Mouse (Mus musculus): ENCODE data around the gene Ptprm.

Ptprm gene

GRCm38 (mm10) chr17:66808186-66808585, 546.1 kb downstream of the Ptprm start:
- DNase-seq (ENCODE audit: extremely low read depth, low read depth, low spot score), result no peak

DNA sequence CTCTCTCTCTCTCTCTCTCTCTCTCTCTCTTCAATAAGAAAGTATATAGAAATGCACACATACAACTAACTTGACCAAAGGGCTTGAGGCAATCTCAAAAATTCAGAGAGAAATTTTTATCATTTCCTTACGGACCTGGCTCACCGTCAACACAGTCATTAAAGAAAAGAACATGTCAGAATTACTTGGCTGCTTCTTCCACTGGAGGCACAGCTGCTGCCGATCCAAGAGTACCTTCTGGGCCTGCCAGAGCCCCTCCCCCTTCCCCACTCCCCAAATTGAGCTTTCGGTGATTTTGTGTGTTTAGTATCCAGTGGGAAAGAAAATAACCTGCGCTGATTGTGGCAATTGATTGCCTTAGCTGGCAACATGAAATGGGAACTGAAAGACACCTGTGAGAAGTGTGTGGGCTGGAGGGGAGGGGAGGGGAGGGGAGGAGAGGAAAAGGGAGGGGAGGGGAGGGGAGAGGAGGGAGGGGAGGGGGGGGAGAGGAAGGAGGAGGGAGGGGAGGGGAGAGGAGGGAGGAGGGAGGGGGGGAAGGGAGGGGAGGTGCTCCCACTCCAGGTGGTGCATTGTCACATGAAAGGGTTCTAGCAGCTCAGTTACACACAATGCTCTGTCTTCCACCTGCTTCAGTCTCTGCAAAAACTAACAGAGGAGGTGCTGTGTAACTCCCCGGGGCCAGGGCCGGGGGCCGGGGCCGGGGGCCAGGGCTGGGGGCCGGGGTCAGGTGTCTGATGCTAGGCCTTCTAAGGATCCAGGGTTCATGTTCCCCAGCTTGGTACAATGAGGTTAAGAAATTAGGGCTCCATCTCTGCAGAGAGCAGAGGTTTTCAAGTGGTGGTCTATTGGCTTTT, 552.2 kb downstream of the Ptprm start:
- DNase-seq (ENCODE audit: extremely low read depth, low read depth, low spot score), result no peak

- no peak for DNase-seq (ENCODE audit: extremely low read depth, low read depth, low spot score)
These were observed 554.0 kb downstream of the Ptprm start for GRCm38 (mm10) chr17:66800231-66800630.

GRCm38 (mm10) chr17:66786166-66786565, 568.1 kb downstream of the Ptprm start:
- DNase-seq (ENCODE audit: extremely low read depth, low read depth, low spot score), result no peak

DNA sequence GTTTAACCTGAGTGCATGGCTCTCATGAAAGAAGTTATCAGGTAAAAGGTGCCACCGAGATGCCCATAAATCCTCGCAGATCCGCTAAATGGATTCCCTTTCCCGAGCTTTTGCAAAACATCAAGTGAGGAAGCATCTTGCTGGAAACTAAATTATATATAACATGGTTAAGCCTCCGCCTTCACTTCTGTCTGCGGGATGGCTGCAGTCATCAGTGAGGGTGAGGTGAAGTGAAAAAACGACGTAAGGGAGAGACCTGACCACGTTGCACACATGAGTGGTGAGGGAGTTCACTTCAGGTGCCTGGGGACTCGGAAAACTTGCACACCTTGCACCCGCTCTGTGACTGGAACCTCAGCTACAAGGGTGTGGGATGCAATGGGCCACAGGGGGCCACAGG, 568.7 kb downstream of the Ptprm start:
- no peak for DNase-seq (ENCODE audit: extremely low read depth, low read depth, low spot score)

DNA sequence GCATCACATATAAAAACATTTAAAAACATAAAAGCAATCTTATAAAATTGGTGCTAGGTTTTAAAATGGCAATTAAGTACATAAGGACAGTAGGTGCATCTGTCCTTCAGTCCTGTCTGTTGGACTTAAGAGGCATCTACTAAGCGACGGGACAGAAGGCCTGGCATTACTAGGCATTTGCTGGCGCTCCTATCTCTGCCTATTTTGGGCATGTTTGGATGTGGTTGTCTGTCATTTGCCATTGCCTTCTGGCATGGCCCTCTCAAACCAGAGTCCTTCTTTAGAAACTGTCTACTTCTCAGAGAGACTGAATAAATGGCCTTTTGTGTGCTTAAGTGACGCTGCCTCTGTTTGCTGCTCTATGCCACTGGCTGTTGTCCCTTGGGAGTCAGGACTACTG, 570.7 kb downstream of the Ptprm start:
- DNase-seq (ENCODE audit: extremely low read depth, low read depth, low spot score), result no peak

DNA sequence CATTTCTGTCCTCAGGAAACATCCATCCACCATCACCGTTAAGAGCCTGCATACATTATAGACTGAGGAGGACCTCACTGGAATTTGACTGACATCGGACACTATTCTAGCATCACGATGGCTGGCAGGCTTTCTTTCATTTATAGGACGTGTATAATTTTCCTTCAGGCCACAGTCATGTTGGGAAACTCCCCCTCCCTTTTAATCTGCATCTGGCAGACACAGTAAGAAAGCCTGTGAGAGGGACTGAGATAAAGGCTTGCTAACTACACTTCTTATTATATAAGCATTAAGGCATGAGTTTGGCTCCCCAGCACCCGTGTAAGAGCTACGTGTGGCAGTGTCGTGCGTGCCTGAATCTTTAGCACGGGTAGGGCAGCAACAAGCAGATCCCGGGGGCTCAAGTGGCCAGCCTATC, 571.2 kb downstream of the Ptprm start:
- DNase-seq (ENCODE audit: extremely low read depth, low read depth, low spot score), result no peak

DNA sequence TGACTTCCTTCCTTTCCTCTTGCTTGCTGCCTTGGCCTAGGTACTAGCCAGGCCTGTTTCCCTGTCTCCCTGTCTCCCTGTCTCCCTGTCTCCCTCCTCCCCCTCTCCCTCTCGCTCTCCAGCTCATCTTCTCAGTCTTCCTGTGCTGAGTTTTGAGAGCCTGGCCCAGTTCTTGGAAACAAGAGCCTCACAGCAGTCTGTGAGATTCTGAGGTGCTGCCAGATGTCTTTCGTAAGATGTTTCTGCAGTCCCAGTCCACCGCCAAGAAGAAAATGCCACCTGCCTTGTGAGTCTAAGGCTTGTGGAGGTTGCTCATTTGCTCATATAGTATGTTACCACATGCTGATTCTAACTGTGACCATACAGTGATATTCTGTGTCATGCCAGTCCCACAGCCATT, 572.3 kb downstream of the Ptprm start:
- DNase-seq (ENCODE audit: extremely low read depth, low read depth, low spot score), result no peak

- DNase-seq (ENCODE audit: extremely low read depth, low read depth, low spot score), result no peak
These were observed 575.2 kb downstream of the Ptprm start for GRCm38 (mm10) chr17:66779026-66779425.

GRCm38 (mm10) chr17:66769365-66770363, 584.6 kb downstream of the Ptprm start:
- no peak for DNase-seq (ENCODE audit: extremely low read depth, low read depth, low spot score)

- DNase-seq (ENCODE audit: extremely low read depth, low read depth, low spot score), result no peak
These were observed 585.5 kb downstream of the Ptprm start for GRCm38 (mm10) chr17:66768689-66769275.

- no peak for DNase-seq (ENCODE audit: extremely low read depth, low read depth, low spot score)
These were observed 588.1 kb downstream of the Ptprm start for GRCm38 (mm10) chr17:66766166-66766565.

DNA sequence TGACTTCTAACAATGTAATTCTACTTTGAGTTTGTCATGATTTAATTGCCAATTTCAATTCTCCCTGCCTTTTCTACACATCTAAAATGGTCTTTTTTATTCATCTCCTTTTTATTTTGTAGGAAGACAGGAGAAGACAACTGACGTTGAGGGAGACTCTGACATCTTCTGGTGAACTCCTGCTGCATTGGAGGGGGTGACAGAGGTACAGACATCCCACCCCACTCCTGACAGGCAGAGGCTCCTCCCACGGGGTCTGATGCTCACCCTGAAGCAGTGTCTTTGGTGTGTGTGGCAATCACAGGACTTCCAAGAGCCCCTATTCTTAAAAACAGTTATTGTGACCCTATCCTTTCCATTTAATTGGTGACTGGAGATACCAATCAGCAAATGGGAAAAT, 589.8 kb downstream of the Ptprm start:
- no peak for DNase-seq (ENCODE audit: extremely low read depth, low read depth, low spot score)

DNA sequence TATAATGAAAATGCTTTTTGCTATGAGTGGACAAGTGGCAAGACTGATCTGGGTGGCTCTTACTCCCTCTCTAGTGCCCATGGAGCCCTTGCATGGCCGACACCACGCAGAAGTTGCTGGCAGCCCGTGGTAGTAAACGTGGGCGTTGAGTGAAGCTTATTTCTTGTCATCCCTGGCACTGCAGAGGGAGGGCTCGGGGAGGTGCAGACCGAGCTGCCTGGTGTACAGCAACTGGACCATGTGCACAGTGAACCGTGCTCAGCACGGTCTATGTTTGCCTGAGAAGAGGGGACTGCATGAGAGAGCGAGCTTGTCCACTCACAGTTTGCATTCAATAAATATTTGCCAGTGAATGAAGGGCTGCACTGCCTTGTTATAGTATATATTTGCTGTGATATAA, 591.5 kb downstream of the Ptprm start:
- DNase-seq (ENCODE audit: extremely low read depth, low read depth, low spot score), result no peak

DNA sequence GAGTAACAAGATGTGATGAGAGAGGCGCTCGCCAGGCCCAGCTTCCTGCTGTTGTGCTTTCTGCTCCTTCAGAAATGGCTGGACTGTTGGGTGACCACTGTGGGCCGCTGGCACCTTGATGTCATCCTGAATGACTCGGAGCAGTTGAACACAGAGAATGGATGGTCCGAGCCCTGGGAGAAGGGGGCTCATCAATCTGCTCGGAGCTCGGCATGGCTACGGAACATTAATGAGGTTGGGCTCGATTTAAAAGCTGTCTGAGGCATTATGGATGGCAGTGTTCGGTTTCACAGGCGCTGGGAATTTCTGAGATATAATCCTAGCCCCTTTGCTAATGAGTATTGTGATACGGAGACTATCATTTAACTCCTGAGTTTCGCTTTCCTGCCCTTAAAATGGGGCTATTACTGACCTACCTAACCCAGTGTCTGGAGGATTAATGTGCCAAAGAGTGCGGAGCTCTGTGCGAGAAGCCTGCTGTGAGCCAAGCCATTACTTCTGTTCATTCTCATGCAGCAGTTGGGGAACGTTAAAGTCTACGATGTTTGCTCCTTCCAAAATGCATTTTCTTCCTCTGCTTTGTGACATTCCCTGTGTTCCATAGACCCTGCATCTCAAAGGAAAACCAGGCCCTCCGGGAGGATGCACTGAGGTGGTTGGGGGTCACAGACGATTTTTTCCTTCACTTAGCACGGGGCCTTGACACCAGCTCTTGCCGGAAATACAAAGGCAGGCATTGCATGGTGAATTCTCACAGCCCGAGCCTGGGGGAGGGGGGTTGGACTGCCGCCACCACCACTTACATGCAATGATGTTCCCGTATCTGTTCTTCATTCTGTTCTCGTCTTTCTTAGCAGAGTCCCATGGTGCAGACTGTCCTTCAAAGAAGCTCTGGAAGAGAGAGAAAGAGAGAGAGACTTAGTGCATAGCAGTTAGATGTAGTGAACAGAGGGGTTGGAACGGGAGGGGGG, 592.6 kb downstream of the Ptprm start:
- no peak for DNase-seq (ENCODE audit: extremely low read depth, low read depth, low spot score)

GRCm38 (mm10) chr17:66757025-66757511, 597.2 kb downstream of the Ptprm start:
- no peak for DNase-seq (ENCODE audit: extremely low read depth, low read depth, low spot score)

DNA sequence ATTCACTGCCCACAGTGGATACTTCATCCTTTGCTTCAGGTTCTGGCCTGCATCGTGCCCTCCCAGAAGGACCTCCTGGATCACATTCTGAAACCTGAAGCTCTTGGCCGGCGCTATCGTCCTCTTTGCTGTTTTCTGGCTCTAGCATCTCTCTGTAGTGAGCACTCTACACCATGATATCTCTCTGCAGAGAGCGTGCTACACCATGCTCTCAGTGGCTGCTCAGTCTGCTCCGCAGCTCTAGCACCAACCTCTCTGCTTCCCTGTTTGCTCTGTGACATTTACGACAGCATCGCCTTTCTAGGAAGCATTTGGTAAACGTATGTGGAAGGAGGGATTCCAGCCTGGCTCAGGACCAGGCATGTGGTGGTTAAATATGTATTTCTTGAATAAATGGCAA, 597.8 kb downstream of the Ptprm start:
- DNase-seq (ENCODE audit: extremely low read depth, low read depth, low spot score), result no peak

- DNase-seq (ENCODE audit: extremely low read depth, low read depth, low spot score), result no peak
These were observed 599.0 kb downstream of the Ptprm start for GRCm38 (mm10) chr17:66755191-66755654.

DNA sequence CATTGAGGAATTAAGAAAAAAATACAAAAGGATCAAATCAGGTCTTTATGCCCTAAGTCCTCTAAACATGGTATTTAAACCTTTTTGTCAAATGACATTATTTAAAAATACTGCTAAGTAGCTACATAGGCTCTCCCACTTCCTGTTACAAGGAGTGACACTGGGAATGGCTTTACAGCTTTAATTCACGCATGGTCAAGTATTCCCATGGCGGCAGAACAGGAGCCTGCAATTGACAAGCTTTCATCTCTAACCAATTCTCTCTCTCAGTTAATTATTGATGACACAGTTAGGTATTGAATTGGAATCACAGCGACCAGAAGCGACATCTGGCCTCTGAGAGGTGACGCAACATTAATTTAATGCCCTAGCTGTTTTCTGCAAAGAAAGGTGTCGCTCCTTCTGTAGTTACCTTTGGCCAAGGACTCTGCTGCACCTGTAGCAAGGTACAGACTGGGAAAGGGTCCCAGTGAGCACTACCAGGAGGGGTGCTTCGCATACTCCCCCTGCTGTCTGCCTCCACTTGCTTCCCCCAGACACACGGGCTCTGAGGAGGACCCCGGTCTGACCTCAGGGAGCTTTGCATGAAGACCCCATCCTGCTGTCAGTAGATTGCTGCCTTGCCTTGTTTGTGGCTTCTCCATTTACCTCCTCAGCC, 599.9 kb downstream of the Ptprm start:
- DNase-seq (ENCODE audit: extremely low read depth, low read depth, low spot score), result no peak
